Mouse (Mus musculus) embryonic facial prominence, embryonic 11.5 days (tissue): ENCODE data around the gene Mmp2. TPM values are rescaled to one million over a fixed set of nuclear protein-coding genes. Genes with fewer than 3 reads are reported as not detected.

ENCODE experiments used
- ATAC-seq: fragments of 200-750 bp; cut with Nextera tagmentation; replicated peaks from 2 replicates; pipeline ENCODE4 v1.8.0; 2017; ENCODE audit warnings: low read depth; ENCODE audit not compliant: insufficient number of reproducible peaks, low FRiP score, low TSS enrichment
- DNase-seq: peaks from one replicate; pipeline ENCODE4 v3.0.0-alpha.2; 2015; ENCODE audit warnings: low spot score
- H3K27ac ChIP-seq: fragments of 300-500 bp; sonication (generic); replicated peaks from 2 replicates; pipeline ENCODE4 v1.5.1; 2014; ENCODE audit warnings: mild to moderate bottlenecking, low read depth, low read length, control low read depth
- H3K27me3 ChIP-seq: fragments of 300-500 bp; sonication (generic); 2 replicates; pipeline ENCODE4 v1.6.1; 2014; ENCODE audit warnings: mild to moderate bottlenecking, low read length, moderate library complexity, mixed read lengths; ENCODE audit not compliant: control insufficient read depth, insufficient read depth
- H3K36me3 ChIP-seq: fragments of 300-500 bp; sonication (generic); replicated peaks from 2 replicates; pipeline ENCODE4 v1.6.1; 2014; ENCODE audit warnings: low read depth, mild to moderate bottlenecking, low read length, moderate library complexity, mixed read lengths; ENCODE audit not compliant: control insufficient read depth, insufficient read depth
- H3K4me1 ChIP-seq: fragments of 300-500 bp; sonication (generic); 2 replicates; pipeline ENCODE4 v1.6.1; 2014; ENCODE audit warnings: low read length, mixed read lengths; ENCODE audit not compliant: control insufficient read depth, insufficient read depth
- H3K4me2 ChIP-seq: fragments of 300-500 bp; sonication (generic); 2 replicates; pipeline ENCODE4 v1.6.1; 2014; ENCODE audit warnings: low read depth, mild to moderate bottlenecking, control low read depth, low read length, moderate library complexity
- H3K4me3 ChIP-seq: fragments of 300-500 bp; sonication (generic); 2 replicates; pipeline ENCODE4 v1.5.1; 2014; ENCODE audit warnings: low read depth, low read length, control low read depth
- H3K9ac ChIP-seq: fragments of 300-500 bp; sonication (generic); replicated peaks from 2 replicates; pipeline ENCODE4 v1.6.1; 2014; ENCODE audit warnings: mild to moderate bottlenecking, control low read depth, low read length
- H3K9me3 ChIP-seq: fragments of 300-500 bp; sonication (generic); replicated peaks from 2 replicates; pipeline ENCODE4 v1.6.1; 2016; ENCODE audit warnings: mild to moderate bottlenecking, low read length, inconsistent platforms, mixed read lengths; ENCODE audit not compliant: control insufficient read depth
- WGBS: fragments of 180-500 bp; shearing (Covaris S2); extraction: QIAGEN DNeasy Blood & Tissue Kit; methylation state at CpG from one replicate; pipeline ENCODE4 v1.1.7; 2014; 5-methylcytosine and 5-hydroxymethylcytosine counted together
- polyA plus RNA-seq: library from polyadenylated mRNA; unstranded; fragments of >200 nt; fragmentation: Nextera tagmentation; extraction: Ambion mirVana; gene quantifications from 2 replicates; pipeline ENCODE4 v1.2.1, GENCODE M21; 2014

Mmp2 gene
- polyA plus RNA-seq, 1 experiment from 2014 or later: 177 TPM

- no peaks in the 10 kb centered on the region for H3K36me3 ChIP-seq
- H3K27me3 ChIP-seq: no peaks in the 10 kb centered on the region
- ATAC-seq (no peak), DNase-seq (no peak)
- no peaks in the 10 kb centered on the region for H3K9me3 ChIP-seq
- 70% methylated on average over 4 of the region's 4 CpGs for WGBS
- H3K9ac ChIP-seq: no peak overlapping the region
- no peak overlapping the region for H3K27ac ChIP-seq
- no peak overlapping the region for H3K4me3 ChIP-seq
- H3K4me1 ChIP-seq: peaks cover 3% of the 10 kb centered on the region; the same call in 1 of the 2 replicates
- H3K4me2 ChIP-seq: no peak overlapping the region
These were observed 1.1 kb upstream of the Mmp2 start for GRCm38 (mm10) chr8:92825991-92826390.

- Histone ChIP-seq H3K4me3 (peak overlapping the region; percentile 68), H3K27ac (no peak overlapping the region)
These were observed 1.2 kb downstream of the Mmp2 start for GRCm38 (mm10) chr8:92828251-92828743.

DNA sequence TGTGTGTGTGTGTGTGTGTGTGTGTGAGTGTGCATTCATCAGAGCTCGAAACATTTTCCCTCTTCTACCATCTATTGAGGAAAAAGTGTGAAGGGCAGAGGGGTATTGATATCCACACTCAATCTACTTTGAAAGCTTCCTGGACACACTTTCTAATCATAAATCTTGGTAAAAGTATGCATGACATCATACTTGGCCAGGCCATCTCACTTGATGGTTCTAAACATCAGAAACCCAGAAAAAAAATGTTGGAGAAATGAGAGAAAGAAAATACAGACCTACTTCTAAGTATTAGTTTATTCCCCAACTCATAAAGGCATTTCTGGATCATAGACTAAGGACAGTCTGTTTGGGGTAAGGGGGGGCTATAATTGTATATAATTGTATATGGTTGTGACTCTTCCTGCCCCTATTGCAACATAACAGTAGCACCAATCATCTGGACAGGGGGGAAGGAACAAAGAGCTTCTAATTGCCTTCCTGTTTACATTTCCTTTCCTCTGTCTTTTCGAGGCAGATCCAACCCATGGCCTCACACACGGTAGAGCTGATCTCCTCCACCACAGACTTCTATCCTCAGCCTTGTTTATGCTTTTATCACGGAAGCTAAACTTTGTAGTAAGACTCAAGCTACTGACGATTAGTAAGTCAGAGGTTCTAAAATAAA, 7.1 kb downstream of the Mmp2 start:
- Histone ChIP-seq H3K9me3 (no peaks in the 10 kb centered on the region), H3K27me3 (no peaks in the 10 kb centered on the region), H3K4me2 (no peak overlapping the region), H3K36me3 (peaks cover 9% of the 10 kb centered on the region), H3K9ac (no peak overlapping the region), H3K27ac (no peak overlapping the region), H3K4me3 (no peak overlapping the region), H3K4me1 (no peaks in the 10 kb centered on the region)
- 55% methylated on average over 5 of the region's 5 CpGs for WGBS
- DNase-seq (no peak), ATAC-seq (no peak)

More at GRCm38 (mm10) chr8:92828251-92828743, 1.2 kb downstream of the Mmp2 start:
- DNase-seq: peak; percentile 42
- Histone ChIP-seq H3K9me3 (no peaks in the 10 kb centered on the region), H3K27me3 (no peaks in the 10 kb centered on the region), H3K9ac (peak overlapping the region; percentile 91), H3K4me1 (peaks cover 3% of the 10 kb centered on the region; the same call in 1 of the 2 replicates), H3K36me3 (no peaks in the 10 kb centered on the region; the same call in 1 of the 2 replicates), H3K4me2 (peak overlapping the region; percentile 88)
- WGBS: 23% methylated on average over 15 of the region's 15 CpGs
- ATAC-seq: 0 out of 2 replicates have a peak, but pooled peaks have one; percentile 39

- peaks cover 9% of the 10 kb centered on the region for H3K36me3 ChIP-seq
- no peaks in the 10 kb centered on the region for H3K27me3 ChIP-seq
- H3K9ac ChIP-seq: no peak overlapping the region
- H3K4me2 ChIP-seq: no peak overlapping the region
- H3K27ac ChIP-seq: no peak overlapping the region
- DNase-seq: peak; percentile 49
- ATAC-seq: no peak
- H3K9me3 ChIP-seq: no peaks in the 10 kb centered on the region
- no peaks in the 10 kb centered on the region for H3K4me1 ChIP-seq
- no peak overlapping the region for H3K4me3 ChIP-seq
- 81% methylated on average over 11 of the region's 11 CpGs for WGBS
These were observed 7.9 kb downstream of the Mmp2 start for GRCm38 (mm10) chr8:92834786-92835500.

- no peaks in the 10 kb centered on the region for H3K4me1 ChIP-seq
- no peak overlapping the region for H3K27ac ChIP-seq
- no peak overlapping the region for H3K4me3 ChIP-seq
- H3K9me3 ChIP-seq: no peaks in the 10 kb centered on the region
- H3K4me2 ChIP-seq: no peak overlapping the region
- 92% methylated on average over 11 of the region's 11 CpGs for WGBS
- DNase-seq: no peak
- no peak for ATAC-seq
- H3K27me3 ChIP-seq: no peaks in the 10 kb centered on the region
- peaks cover 12% of the 10 kb centered on the region for H3K36me3 ChIP-seq
- H3K9ac ChIP-seq: no peak overlapping the region
These were observed 8.8 kb downstream of the Mmp2 start for GRCm38 (mm10) chr8:92835901-92836300.

DNA sequence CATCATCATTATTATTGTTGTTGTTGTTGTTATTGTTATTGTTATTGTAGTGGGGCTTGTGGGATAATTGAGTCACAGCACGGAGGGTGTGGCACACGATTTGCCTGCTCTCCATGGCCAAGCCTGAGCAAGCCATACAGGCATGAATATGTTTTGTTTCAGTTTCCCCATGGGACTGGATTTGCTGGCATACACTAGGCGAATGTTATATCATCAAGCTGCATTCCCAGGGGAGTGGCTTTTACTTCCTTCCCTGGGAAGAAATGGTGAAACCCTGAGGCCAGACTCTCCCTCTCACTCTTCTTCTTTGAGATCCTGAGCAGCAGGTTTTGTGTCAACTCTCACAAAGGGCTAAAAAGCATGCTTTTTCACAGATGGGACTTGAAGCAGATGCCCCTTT, 11.5 kb downstream of the Mmp2 start:
- no peaks in the 10 kb centered on the region for H3K4me1 ChIP-seq
- 83% methylated on average over 3 of the region's 3 CpGs for WGBS
- no peak overlapping the region for H3K4me3 ChIP-seq
- H3K9me3 ChIP-seq: no peaks in the 10 kb centered on the region
- no peaks in the 10 kb centered on the region for H3K27me3 ChIP-seq
- H3K9ac ChIP-seq: no peak overlapping the region
- H3K4me2 ChIP-seq: no peak overlapping the region
- peaks cover 12% of the 10 kb centered on the region for H3K36me3 ChIP-seq
- no peak overlapping the region for H3K27ac ChIP-seq
- no peak for DNase-seq
- no peak for ATAC-seq

- no peak overlapping the region for H3K4me2 ChIP-seq
These were observed 12.1 kb downstream of the Mmp2 start for GRCm38 (mm10) chr8:92839161-92839560.

GRCm38 (mm10) chr8:92839876-92840275, 12.8 kb downstream of the Mmp2 start:
- H3K27me3 ChIP-seq: no peaks in the 10 kb centered on the region
- peaks cover 12% of the 10 kb centered on the region for H3K36me3 ChIP-seq

More at GRCm38 (mm10) chr8:92839161-92839560, 12.1 kb downstream of the Mmp2 start:
- no peaks in the 10 kb centered on the region for H3K9me3 ChIP-seq
- no peak overlapping the region for H3K9ac ChIP-seq
- DNase-seq (no peak), ATAC-seq (no peak)
- no peak overlapping the region for H3K27ac ChIP-seq
- 96% methylated on average over 8 of the region's 8 CpGs for WGBS
- H3K36me3 ChIP-seq: peaks cover 12% of the 10 kb centered on the region
- no peak overlapping the region for H3K4me3 ChIP-seq
- no peaks in the 10 kb centered on the region for H3K27me3 ChIP-seq
- no peaks in the 10 kb centered on the region for H3K4me1 ChIP-seq

More at GRCm38 (mm10) chr8:92839876-92840275, 12.8 kb downstream of the Mmp2 start:
- H3K4me1 ChIP-seq: no peaks in the 10 kb centered on the region
- DNase-seq: no peak
- H3K9me3 ChIP-seq: no peaks in the 10 kb centered on the region
- H3K27ac ChIP-seq: no peak overlapping the region
- no peak overlapping the region for H3K4me2 ChIP-seq
- H3K4me3 ChIP-seq: no peak overlapping the region
- H3K9ac ChIP-seq: no peak overlapping the region
- ATAC-seq: no peak
- 94% methylated on average over 7 of the region's 7 CpGs for WGBS
